Mouse (Mus musculus) hindbrain, postnatal 0 days (tissue): ENCODE results near the gene Hspbp1. TPM values are rescaled to one million over a fixed set of nuclear protein-coding genes. Genes with fewer than 3 reads are reported as not detected.

ENCODE experiments used
- ATAC-seq: fragments of 200-750 bp; cut with Nextera tagmentation; 2 replicates; pipeline ENCODE4 v1.8.0; 2017; ENCODE audit warnings: mild to moderate bottlenecking, moderate TSS enrichment, moderate library complexity
- DNase-seq: peaks from one replicate; pipeline ENCODE4 v3.0.0-alpha.2; 2015; ENCODE audit warnings: low spot score
- H3K27ac ChIP-seq: fragments of 300-500 bp; sonication (generic); 2 replicates; pipeline ENCODE4 v1.5.1; 2014; ENCODE audit warnings: mild to moderate bottlenecking
- H3K27me3 ChIP-seq: fragments of 300-500 bp; sonication (generic); 2 replicates; pipeline ENCODE4 v1.6.1; 2014; ENCODE audit warnings: low read length, mixed read lengths; ENCODE audit not compliant: insufficient read depth
- H3K36me3 ChIP-seq: fragments of 300-500 bp; sonication (generic); 2 replicates; pipeline ENCODE4 v1.6.1; 2014; ENCODE audit warnings: low read length, mixed read lengths; ENCODE audit not compliant: insufficient read depth
- H3K4me1 ChIP-seq: fragments of 300-500 bp; sonication (generic); 2 replicates; pipeline ENCODE4 v1.6.1; 2014; ENCODE audit warnings: antibody characterized with exemption, low read length, mixed read lengths; ENCODE audit not compliant: insufficient read depth
- H3K4me2 ChIP-seq: fragments of 300-500 bp; sonication (generic); 2 replicates; pipeline ENCODE4 v1.6.1; 2014; ENCODE audit warnings: low read depth, mild to moderate bottlenecking, low read length, moderate library complexity, mixed read lengths
- H3K4me3 ChIP-seq: fragments of 300-500 bp; sonication (generic); 2 replicates; pipeline ENCODE4 v1.5.1; 2014; ENCODE audit warnings: low read length
- H3K9ac ChIP-seq: fragments of 300-500 bp; sonication (generic); replicated peaks from 2 replicates; pipeline ENCODE4 v1.6.1; 2014; ENCODE audit warnings: mild to moderate bottlenecking, low read length, moderate library complexity, mixed read lengths
- H3K9me3 ChIP-seq: fragments of 300-500 bp; sonication (generic); 2 replicates; pipeline ENCODE4 v1.6.1; 2016; ENCODE audit warnings: low read length, mixed read lengths
- CTCF ChIP-seq: IDR thresholded peaks from 2 replicates; pipeline ENCODE4 v1.5.1; 2016; ENCODE audit warnings: antibody characterized with exemption, control low read depth, low read depth
- WGBS: fragments of 180-500 bp; shearing (Covaris S2); extraction: QIAGEN DNeasy Blood & Tissue Kit; methylation state at CpG from one replicate; pipeline ENCODE4 v1.1.7; 2014; 5-methylcytosine and 5-hydroxymethylcytosine counted together
- polyA plus RNA-seq: library from polyadenylated mRNA; unstranded; fragments of >200 nt; fragmentation: Nextera tagmentation; extraction: Ambion mirVana; gene quantifications from 2 replicates; pipeline ENCODE4 v1.2.1, GENCODE M21; 2015
- total RNA-seq: library from RNA; depleted of rRNA; stranded (reverse); fragments of >200 nt; gene quantifications from 2 replicates; pipeline ENCODE4 v1.2.3, GENCODE M21; 2014

Hspbp1 gene
- total and polyA plus RNA-seq, 2 experiments from 2014 or later = 174 to 288 TPM

DNA sequence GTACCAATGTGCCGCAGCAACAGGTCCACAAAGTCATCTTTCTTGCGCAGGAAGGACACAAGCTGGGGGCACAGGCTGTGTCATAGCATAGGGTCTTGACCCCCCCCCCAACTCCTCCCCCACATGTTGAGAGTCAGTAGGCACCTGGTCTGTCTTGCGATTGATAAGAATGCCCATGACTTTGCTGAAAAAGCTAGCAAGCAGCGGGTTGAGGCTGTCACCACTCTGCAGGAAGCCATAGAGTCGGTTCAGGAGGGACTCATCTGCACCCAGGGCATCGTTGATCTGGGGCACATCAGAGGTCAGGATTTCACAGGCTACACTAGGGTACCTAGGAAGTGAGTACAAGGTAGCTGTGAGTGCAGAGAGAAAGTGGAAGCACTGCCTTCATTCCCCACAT is 41.6 kb downstream of the Hspbp1 start:
- WGBS = 95% methylated on average over 6 of the region's 6 CpGs
- TF ChIP-seq CTCF = no peak
- no peak overlapping the region for H3K4me3 ChIP-seq
- no peak overlapping the region for H3K4me2 ChIP-seq
- H3K27ac ChIP-seq = no peak overlapping the region
- H3K4me1 ChIP-seq = no peaks in the 10 kb centered on the region
- peaks cover 61% of the 10 kb centered on the region for H3K36me3 ChIP-seq
- no peak overlapping the region for H3K9ac ChIP-seq
- no peaks in the 10 kb centered on the region for H3K9me3 ChIP-seq
- ATAC-seq = no peak
- no peak for DNase-seq
- H3K27me3 ChIP-seq = no peaks in the 10 kb centered on the region

DNA sequence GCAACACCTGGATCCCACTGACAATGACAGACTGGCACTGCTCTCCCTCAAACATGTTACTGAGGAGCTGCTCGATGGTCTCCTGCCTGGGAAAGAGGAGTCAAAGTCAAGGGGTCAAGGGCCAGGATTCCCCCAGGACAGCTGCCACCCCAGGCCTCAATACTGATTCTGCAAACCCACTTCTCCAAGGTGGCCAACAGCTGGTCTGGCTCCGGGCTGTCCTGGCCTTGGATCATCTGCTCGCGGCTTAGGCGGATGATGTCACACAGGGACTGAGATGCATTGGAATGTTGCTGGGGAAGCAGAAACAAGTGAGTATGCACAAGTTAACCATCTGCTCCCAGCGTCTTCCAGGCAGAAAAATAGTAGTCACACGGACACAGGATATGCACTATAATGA is 42.9 kb downstream of the Hspbp1 start:
- no peaks in the 10 kb centered on the region for H3K9me3 ChIP-seq
- H3K27me3 ChIP-seq = no peaks in the 10 kb centered on the region
- no peaks in the 10 kb centered on the region for H3K4me1 ChIP-seq
- DNase-seq = no peak
- no peak overlapping the region for H3K9ac ChIP-seq
- H3K4me2 ChIP-seq = no peak overlapping the region
- peaks cover 61% of the 10 kb centered on the region for H3K36me3 ChIP-seq
- no peak overlapping the region for H3K4me3 ChIP-seq
- H3K27ac ChIP-seq = no peak overlapping the region
- WGBS = 83% methylated on average over 7 of the region's 7 CpGs
- no peak for ATAC-seq
- no peak for TF ChIP-seq CTCF

DNA sequence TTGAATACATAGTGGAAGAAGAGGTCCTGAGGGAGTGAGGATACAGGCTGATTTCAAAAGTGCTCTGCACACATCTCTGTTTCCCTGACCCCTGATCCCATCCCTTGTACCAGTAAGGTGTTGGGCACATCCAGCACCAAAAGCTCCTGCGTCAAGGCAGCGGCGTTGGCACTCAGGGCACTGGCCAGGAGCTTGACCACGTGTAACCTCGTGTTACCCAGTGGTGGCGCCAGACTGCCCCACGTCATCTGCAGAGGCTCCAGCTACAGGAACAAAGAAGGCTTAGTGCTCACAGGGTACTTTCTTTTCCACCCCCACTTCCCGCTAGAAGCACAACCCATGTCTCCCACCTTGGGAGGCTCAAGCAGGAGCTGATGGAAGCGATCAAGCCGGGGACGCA is 43.7 kb downstream of the Hspbp1 start:
- Histone ChIP-seq H3K9me3 (no peaks in the 10 kb centered on the region), H3K4me1 (no peaks in the 10 kb centered on the region), H3K27me3 (no peaks in the 10 kb centered on the region), H3K27ac (no peak overlapping the region), H3K9ac (no peak overlapping the region), H3K36me3 (peaks cover 59% of the 10 kb centered on the region), H3K4me2 (no peak overlapping the region), H3K4me3 (no peak overlapping the region)
- DNase-seq (no peak), ATAC-seq (no peak)
- peak; percentile 28; the same call in 1 of the 2 replicates for TF ChIP-seq CTCF
- WGBS = 75% methylated on average over 11 of the region's 11 CpGs

DNA sequence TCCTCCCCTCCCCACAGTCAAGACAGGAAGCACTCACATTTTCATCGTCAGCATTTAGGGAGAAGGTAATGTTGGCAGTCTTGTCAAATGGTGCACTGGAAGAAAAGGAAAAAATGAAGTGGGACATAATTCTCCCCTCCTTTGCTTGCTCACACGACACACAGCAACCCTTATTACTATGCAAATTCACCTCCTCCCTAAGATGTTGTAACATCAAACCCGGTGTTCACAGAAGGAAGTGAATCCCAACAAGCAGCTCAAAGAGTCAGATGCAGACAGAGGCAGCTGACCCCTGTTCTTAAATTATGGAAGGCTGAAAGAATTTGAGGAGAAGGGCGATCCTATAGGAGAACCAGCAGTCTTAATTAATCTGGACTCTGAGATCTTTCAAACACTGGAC is 48.7 kb downstream of the Hspbp1 start:
- Histone ChIP-seq H3K4me2 (no peak overlapping the region), H3K9ac (no peak overlapping the region), H3K27me3 (no peaks in the 10 kb centered on the region), H3K9me3 (no peaks in the 10 kb centered on the region), H3K4me3 (no peak overlapping the region), H3K27ac (no peak overlapping the region), H3K4me1 (no peaks in the 10 kb centered on the region), H3K36me3 (peaks cover 56% of the 10 kb centered on the region)
- ATAC-seq = no peak
- TF ChIP-seq CTCF = no peak
- DNase-seq = no peak
- 78% methylated on average over 4 of the region's 4 CpGs for WGBS

DNA sequence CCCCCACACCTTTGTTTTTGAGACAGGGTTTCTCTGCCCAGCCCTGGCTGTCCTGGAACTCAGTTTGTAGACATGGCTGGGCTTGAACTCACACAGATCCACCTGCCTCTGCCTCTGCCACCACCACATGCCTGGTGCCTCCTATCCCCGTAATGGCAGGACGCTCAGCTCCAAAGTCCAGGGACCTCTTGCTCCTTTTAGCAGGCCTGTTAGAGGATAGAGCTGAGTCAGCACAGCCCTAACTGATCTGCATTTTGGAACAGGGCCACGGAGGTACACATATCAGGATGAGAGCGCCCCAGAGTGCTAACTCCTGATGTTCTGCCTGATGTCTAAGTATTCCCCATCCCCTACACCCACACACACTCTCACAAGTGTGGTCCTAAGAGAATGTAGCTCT is 53.8 kb downstream of the Hspbp1 start, which contains the start of gene Tmem86b:
Gene Tmem86b, minus strand, starts transcription at position 392 of the 400 bp plus-strand sequence.
- Histone ChIP-seq H3K4me1 (no peaks in the 10 kb centered on the region), H3K36me3 (peaks cover 46% of the 10 kb centered on the region), H3K9me3 (no peaks in the 10 kb centered on the region), H3K27ac (no peak within 1 kb of the TSS), H3K27me3 (no peaks in the 10 kb centered on the region), H3K9ac (no peak within 1 kb of the TSS), H3K4me3 (no peak within 1 kb of the TSS), H3K4me2 (no peak within 1 kb of the TSS)
- ATAC-seq = no peak
- DNase-seq = no peak
- 88% methylated on average over 4 of the region's 4 CpGs for WGBS
- TF ChIP-seq CTCF = no peak

GRCm38 (mm10) chr7:4630198-4630597 is 54.7 kb downstream of the Hspbp1 start:
- peaks cover 38% of the 10 kb centered on the region for H3K36me3 ChIP-seq
- TF ChIP-seq CTCF = no peak
- WGBS = 84% methylated on average over 1 of the region's 1 CpGs

GRCm38 (mm10) chr7:4629586-4629985 is 55.3 kb downstream of the Hspbp1 start:
- WGBS = 87% methylated on average over 5 of the region's 5 CpGs
- H3K36me3 ChIP-seq = peaks cover 38% of the 10 kb centered on the region
- H3K4me3 ChIP-seq = no peak overlapping the region
- TF ChIP-seq CTCF = no peak
- H3K27ac ChIP-seq = no peak overlapping the region
- DNase-seq (no peak), ATAC-seq (no peak)
- no peaks in the 10 kb centered on the region for H3K9me3 ChIP-seq
- H3K27me3 ChIP-seq = no peaks in the 10 kb centered on the region
- H3K4me1 ChIP-seq = no peaks in the 10 kb centered on the region
- H3K9ac ChIP-seq = no peak overlapping the region
- no peak overlapping the region for H3K4me2 ChIP-seq

More at GRCm38 (mm10) chr7:4630198-4630597, 54.7 kb downstream of the Hspbp1 start:
- H3K27me3 ChIP-seq = no peaks in the 10 kb centered on the region
- H3K4me2 ChIP-seq = no peak overlapping the region
- ATAC-seq (no peak), DNase-seq (no peak)
- H3K9ac ChIP-seq = no peak overlapping the region
- no peak overlapping the region for H3K27ac ChIP-seq
- no peaks in the 10 kb centered on the region for H3K4me1 ChIP-seq
- no peaks in the 10 kb centered on the region for H3K9me3 ChIP-seq
- no peak overlapping the region for H3K4me3 ChIP-seq
